Mouse (Mus musculus) mouse embryonic stem cell (cell line): ENCODE measurements around the gene Mgl2.
"Not testable (repeated sequence)": the region's sequence is repeated elsewhere in the genome, so short reads cannot be mapped to it uniquely, and the experiment has no call there.

Source experiments
- in situ Hi-C, 2 experiments: fragments of 300-500 bp; cut with MboI; formaldehyde crosslinking; loops; 1 replicate in 1 of 2; 3 replicates in 1 of 2; pipeline ENCODE4 v1.14.3; 2019 to 2020; ENCODE audit warnings: low sequenced_read_pairs in 2 of 2, low pct_unique_long_range_greater_than_20kb in 1 of 2, mixed read lengths in 1 of 2; ENCODE audit not compliant: unreplicated experiment in 1 of 2

Gene Mgl2

GRCm38 (mm10) chr11:70165972-70166921, 36.1 kb downstream of the Mgl2 start:
- in situ Hi-C loops = no loop called here

- in situ Hi-C loops = no loop called here
These were observed 38.0 kb downstream of the Mgl2 start for GRCm38 (mm10) chr11:70168136-70168535.

DNA sequence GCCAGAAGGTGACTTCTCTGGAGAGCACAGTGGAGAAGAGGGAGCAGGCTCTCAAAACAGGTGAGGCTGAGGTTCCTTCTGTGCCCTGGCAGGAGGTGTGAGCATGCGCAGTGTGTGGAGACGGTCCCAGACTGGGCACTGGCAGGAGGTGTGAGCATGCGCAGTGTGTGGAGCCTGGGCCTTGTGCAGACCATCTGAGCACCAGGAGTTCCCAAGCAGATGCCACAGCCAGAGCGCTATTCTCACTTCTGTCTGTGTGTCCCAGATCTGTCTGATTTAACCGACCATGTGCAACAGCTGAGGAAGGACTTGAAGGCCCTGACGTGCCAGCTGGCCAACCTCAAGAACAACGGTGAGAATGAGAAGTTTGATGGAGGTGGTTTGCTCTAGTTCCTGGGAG, 39.3 kb downstream of the Mgl2 start:
- in situ Hi-C loops = not testable (repeated sequence)

GRCm38 (mm10) chr11:70170291-70170690, 40.2 kb downstream of the Mgl2 start:
- in situ Hi-C loops = loop anchor here (10.0 kb wide), 1 partner anchor 115 kb away; the partner anchor contains the start of gene Asgr1 (in 2 of the 2)

- in situ Hi-C loops = loop anchor here (10.0 kb wide), 1 partner anchor 116 kb away; the partner anchor contains the start of gene Asgr1 (in 2 of the 2)
These were observed 41.1 kb downstream of the Mgl2 start for GRCm38 (mm10) chr11:70171181-70171580.

- in situ Hi-C loops = loop anchor here (10.0 kb wide), 1 partner anchor 117 kb away; the partner anchor contains the start of gene Asgr1 (in 2 of the 2)
These were observed 41.7 kb downstream of the Mgl2 start for GRCm38 (mm10) chr11:70171847-70172246.

GRCm38 (mm10) chr11:70172298-70172697, 42.2 kb downstream of the Mgl2 start:
- in situ Hi-C loops = loop anchor here (10.0 kb wide), 1 partner anchor 117 kb away; the partner anchor contains the start of gene Asgr1 (in 2 of the 2)

GRCm38 (mm10) chr11:70174491-70174890, 44.4 kb downstream of the Mgl2 start:
- in situ Hi-C loops = loop anchor here (10.0 kb wide), 1 partner anchor 120 kb away; the partner anchor contains the start of gene Asgr1 (in 2 of the 2)

- in situ Hi-C loops = loop anchor here (10.0 kb wide), 1 partner anchor 123 kb away; the partner anchor contains the start of gene Asgr1 (in 2 of the 2)
These were observed 47.5 kb downstream of the Mgl2 start for GRCm38 (mm10) chr11:70177647-70178046.

GRCm38 (mm10) chr11:70178311-70178710, 48.2 kb downstream of the Mgl2 start:
- in situ Hi-C loops = loop anchor here (10.0 kb wide), 1 partner anchor 124 kb away; the partner anchor contains the start of gene Asgr1 (in 2 of the 2)

DNA sequence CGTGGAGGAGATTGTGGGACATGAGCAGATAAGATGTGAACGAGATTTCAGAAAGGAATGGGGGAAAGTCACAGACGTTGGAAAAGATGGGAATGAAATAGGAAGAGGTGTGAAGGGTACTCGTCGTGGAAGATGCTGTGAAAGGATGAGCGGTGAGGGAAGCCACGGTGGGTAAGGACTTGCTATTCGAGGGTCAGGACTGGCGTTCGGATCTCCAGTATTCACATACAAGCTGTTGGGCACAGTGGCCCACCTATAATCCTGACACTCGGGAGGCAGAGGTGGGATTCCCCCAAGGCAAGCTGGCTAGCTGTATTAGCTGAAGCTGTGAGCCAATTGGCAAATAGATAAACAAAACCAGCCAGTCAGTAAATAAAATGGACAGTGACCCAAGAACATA, 48.6 kb downstream of the Mgl2 start:
- in situ Hi-C loops = loop anchor here (10.0 kb wide), 1 partner anchor 124 kb away; the partner anchor contains the start of gene Asgr1 (in 2 of the 2)

- in situ Hi-C loops = loop anchor here (10.0 kb wide), 1 partner anchor 125 kb away; the partner anchor contains the start of gene Asgr1 (in 2 of the 2)
These were observed 49.3 kb downstream of the Mgl2 start for GRCm38 (mm10) chr11:70179401-70179800.

DNA sequence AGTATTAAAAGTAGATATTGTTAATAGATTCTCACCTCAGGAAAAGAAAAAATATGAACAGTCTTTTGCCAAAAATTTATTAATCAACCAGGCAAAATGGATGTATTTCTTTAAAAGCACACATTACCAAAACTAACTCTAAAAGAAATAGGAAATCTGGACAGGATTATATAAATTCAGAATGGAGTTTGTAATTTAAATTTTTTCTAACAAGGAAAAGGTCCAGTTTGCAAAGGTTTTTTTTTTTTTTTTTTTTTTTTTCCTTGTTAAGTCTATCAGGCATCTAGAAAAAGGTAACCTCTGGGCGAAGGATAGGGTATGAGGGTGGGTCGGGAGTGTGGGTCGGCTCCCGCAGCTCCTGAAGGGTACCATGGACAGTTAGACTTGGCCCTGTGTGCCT, 50.4 kb downstream of the Mgl2 start:
- in situ Hi-C loops = no loop called here

DNA sequence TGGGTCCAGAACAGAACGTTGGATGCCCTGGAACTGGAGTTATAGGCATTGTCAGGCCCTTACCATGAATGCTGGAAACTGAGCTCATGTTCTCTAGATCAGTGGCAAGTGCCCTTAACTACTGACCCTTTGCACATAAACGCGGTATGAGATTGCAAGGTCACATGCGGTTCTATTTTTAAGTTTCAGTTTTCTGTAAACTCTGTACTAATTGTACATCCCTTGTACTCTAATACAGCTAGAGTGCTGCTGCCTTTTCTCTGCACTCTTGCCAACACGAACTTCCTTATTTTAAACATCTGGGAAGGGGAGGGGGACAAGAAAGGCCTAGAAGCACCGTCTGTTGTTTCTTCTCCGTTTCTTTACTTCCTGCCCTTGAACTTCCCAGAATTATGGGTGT, 55.0 kb downstream of the Mgl2 start:
- in situ Hi-C loops = no loop called here
